Mouse (Mus musculus): ENCODE measurements around the gene Cpne4. TPM values are rescaled to one million over a fixed set of nuclear protein-coding genes. Genes with fewer than 3 reads are reported as not detected.

Gene Cpne4
- total and polyA plus RNA-seq, 2 experiments from 2014 or later, result 0.14 TPM; not detected in 1

DNA sequence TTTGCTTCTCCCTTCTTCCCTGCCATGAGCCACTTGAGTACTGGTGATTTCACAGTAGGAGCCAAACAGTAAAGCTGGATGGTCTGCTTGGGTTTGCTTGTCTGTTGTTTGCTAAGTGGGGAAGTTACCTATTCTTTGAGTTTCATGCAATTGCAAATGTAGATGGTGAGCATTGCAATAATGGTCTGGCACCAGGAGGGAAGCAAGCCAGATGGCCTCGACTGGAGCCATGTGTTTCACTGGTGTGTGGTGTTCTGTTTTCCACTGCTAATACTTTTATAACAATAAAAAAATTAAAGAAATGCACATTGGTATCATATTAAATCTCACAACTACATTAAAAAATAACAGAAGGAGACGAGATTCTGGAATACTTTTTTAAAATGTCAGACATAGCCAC lies 502.6 kb downstream of the Cpne4 start:
- no peak overlapping the region for H3K4me3 ChIP-seq (ENCODE audit: low read depth, low read length)
- 24% methylated on average over 2 of the region's 2 CpGs for WGBS

DNA sequence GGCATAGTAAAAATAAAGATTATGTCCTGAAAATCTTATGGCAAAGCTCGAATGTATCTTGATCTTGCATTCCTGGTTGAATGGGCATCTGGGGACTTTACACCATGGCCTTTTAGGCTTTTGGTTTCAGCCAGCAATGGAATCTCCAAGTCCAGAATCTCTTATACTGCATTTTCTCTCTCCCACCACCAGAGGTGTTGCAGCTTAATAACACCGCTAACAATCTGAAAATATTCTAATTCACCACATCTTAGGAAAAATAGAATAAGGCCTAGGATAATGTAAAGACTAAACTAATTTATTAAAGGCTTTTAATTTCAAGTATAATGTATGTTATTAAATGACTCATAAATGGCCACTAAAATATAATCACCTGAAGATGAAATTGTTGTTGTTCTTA lies 503.2 kb downstream of the Cpne4 start:
- WGBS, result 50% methylated on average over 2 of the region's 2 CpGs

More for the DNA sequence above, 502.6 kb downstream of the Cpne4 start:
- Histone ChIP-seq H3K4me1 (ENCODE audit: control insufficient read depth, insufficient read depth) (peaks cover 7% of the 10 kb centered on the region; the same call in 1 of the 2 replicates), H3K4me2 (ENCODE audit: low read depth, low read length) (no peak overlapping the region), H3K9ac (replicated peaks; ENCODE audit: low read depth, low read length) (no peak overlapping the region), H3K27ac (ENCODE audit: low read depth) (no peak overlapping the region), H3K27me3 (ENCODE audit: control insufficient read depth, insufficient read depth, low read length) (no peaks in the 10 kb centered on the region), H3K36me3 (replicated peaks; ENCODE audit: control insufficient read depth, insufficient read depth, low read length) (no peaks in the 10 kb centered on the region), H3K9me3 (replicated peaks; ENCODE audit: control insufficient read depth, low read length) (no peaks in the 10 kb centered on the region)
- no peak for TF ChIP-seq CTCF (IDR thresholded peaks at IDR 0.05; ENCODE audit: low read depth)
- no peak for TF ChIP-seq EP300 (IDR thresholded peaks at IDR 0.05; ENCODE audit: low read depth)
- ATAC-seq (ENCODE audit: insufficient read depth, low read depth) (no peak), DNase-seq (ENCODE audit: low spot score) (no peak)

GRCm38 (mm10) chr9:105053147-105053557 lies 506.1 kb downstream of the Cpne4 start, which contains the start of gene Mrpl3:
Gene Mrpl3, plus strand, starts transcription at chr9:105053239.
- DNase-seq (ENCODE audit: low spot score) (peak; percentile 54), ATAC-seq (ENCODE audit: insufficient read depth, low read depth) (peak; percentile 83)
- H3K4me2 ChIP-seq (ENCODE audit: low read depth, low read length), result peak within 1 kb of the TSS; percentile 80
- peak within 1 kb of the TSS; percentile 77 for H3K27ac ChIP-seq (ENCODE audit: low read depth)
- under 1% methylated on average over 31 of the region's 31 CpGs for WGBS
- TF ChIP-seq CTCF (IDR thresholded peaks at IDR 0.05; ENCODE audit: low read depth), result no peak
- TF ChIP-seq EP300 (IDR thresholded peaks at IDR 0.05; ENCODE audit: low read depth), result no peak
- peak within 1 kb of the TSS; percentile 96 for H3K9ac ChIP-seq (replicated peaks; ENCODE audit: low read depth, low read length)
- no peaks in the 10 kb centered on the region for H3K9me3 ChIP-seq (replicated peaks; ENCODE audit: control insufficient read depth, low read length)
- peaks cover 27% of the 10 kb centered on the region for H3K36me3 ChIP-seq (replicated peaks; ENCODE audit: control insufficient read depth, insufficient read depth, low read length)
- no peaks in the 10 kb centered on the region for H3K27me3 ChIP-seq (ENCODE audit: control insufficient read depth, insufficient read depth, low read length)
- H3K4me1 ChIP-seq (ENCODE audit: control insufficient read depth, insufficient read depth), result peaks cover 7% of the 10 kb centered on the region; the same call in 1 of the 2 replicates
- peak within 1 kb of the TSS; percentile 91 for H3K4me3 ChIP-seq (ENCODE audit: low read depth, low read length)

More for the DNA sequence above, 503.2 kb downstream of the Cpne4 start:
- no peaks in the 10 kb centered on the region for H3K9me3 ChIP-seq (replicated peaks; ENCODE audit: control insufficient read depth, low read length)
- no peaks in the 10 kb centered on the region for H3K27me3 ChIP-seq (ENCODE audit: control insufficient read depth, insufficient read depth, low read length)
- TF ChIP-seq CTCF (IDR thresholded peaks at IDR 0.05; ENCODE audit: low read depth) (no peak), EP300 (IDR thresholded peaks at IDR 0.05; ENCODE audit: low read depth) (no peak)
- no peak overlapping the region for H3K9ac ChIP-seq (replicated peaks; ENCODE audit: low read depth, low read length)
- ATAC-seq (ENCODE audit: insufficient read depth, low read depth), result no peak
- no peak for DNase-seq (ENCODE audit: low spot score)
- H3K4me2 ChIP-seq (ENCODE audit: low read depth, low read length), result no peak overlapping the region
- H3K4me3 ChIP-seq (ENCODE audit: low read depth, low read length), result no peak overlapping the region
- no peaks in the 10 kb centered on the region for H3K36me3 ChIP-seq (replicated peaks; ENCODE audit: control insufficient read depth, insufficient read depth, low read length)
- peaks cover 7% of the 10 kb centered on the region; the same call in 1 of the 2 replicates for H3K4me1 ChIP-seq (ENCODE audit: control insufficient read depth, insufficient read depth)
- no peak overlapping the region for H3K27ac ChIP-seq (ENCODE audit: low read depth)

- no peaks in the 10 kb centered on the region for H3K27me3 ChIP-seq (ENCODE audit: control insufficient read depth, insufficient read depth, low read length)
- peak overlapping the region; percentile 80 for H3K4me2 ChIP-seq (ENCODE audit: low read depth, low read length)
- peak overlapping the region; percentile 77 for H3K27ac ChIP-seq (ENCODE audit: low read depth)
- 36% methylated on average over 4 of the region's 4 CpGs for WGBS
- peaks cover 34% of the 10 kb centered on the region for H3K36me3 ChIP-seq (replicated peaks; ENCODE audit: control insufficient read depth, insufficient read depth, low read length)
- peaks cover 7% of the 10 kb centered on the region; the same call in 1 of the 2 replicates for H3K4me1 ChIP-seq (ENCODE audit: control insufficient read depth, insufficient read depth)
- H3K4me3 ChIP-seq (ENCODE audit: low read depth, low read length), result peak overlapping the region; percentile 91
- TF ChIP-seq EP300 (IDR thresholded peaks at IDR 0.05; ENCODE audit: low read depth) (no peak), CTCF (IDR thresholded peaks at IDR 0.05; ENCODE audit: low read depth) (no peak)
- peak; percentile 10 for DNase-seq (ENCODE audit: low spot score)
- no peaks in the 10 kb centered on the region for H3K9me3 ChIP-seq (replicated peaks; ENCODE audit: control insufficient read depth, low read length)
- ATAC-seq (ENCODE audit: insufficient read depth, low read depth), result no peak
- peak overlapping the region; percentile 96 for H3K9ac ChIP-seq (replicated peaks; ENCODE audit: low read depth, low read length)
These were observed 506.7 kb downstream of the Cpne4 start for GRCm38 (mm10) chr9:105053812-105054211.

DNA sequence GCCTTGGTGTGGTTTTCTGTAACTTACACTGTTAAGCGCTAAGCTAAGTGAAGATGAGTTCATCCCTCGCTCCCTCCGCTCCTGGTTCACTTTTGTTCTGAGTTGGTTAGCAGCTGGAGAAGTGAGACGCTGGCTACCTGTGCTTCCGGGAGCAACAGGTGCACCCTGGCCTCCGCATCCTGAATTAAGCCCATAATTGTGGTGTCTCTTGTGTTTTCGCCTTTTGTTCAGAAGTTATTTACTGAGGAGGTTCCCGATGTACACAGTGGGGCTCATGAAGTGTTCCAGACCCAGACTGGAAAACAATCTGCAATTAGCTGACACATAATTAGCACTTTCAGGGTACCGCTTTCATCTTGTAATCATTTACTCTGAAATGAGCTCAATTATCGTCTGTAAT lies 522.0 kb downstream of the Cpne4 start:
- H3K27ac ChIP-seq (ENCODE audit: low read depth), result no peak overlapping the region
- peaks cover 87% of the 10 kb centered on the region for H3K36me3 ChIP-seq (replicated peaks; ENCODE audit: control insufficient read depth, insufficient read depth, low read length)
- H3K9ac ChIP-seq (replicated peaks; ENCODE audit: low read depth, low read length), result no peak overlapping the region
- WGBS, result 94% methylated on average over 10 of the region's 10 CpGs
- no peak for TF ChIP-seq CTCF (IDR thresholded peaks at IDR 0.05; ENCODE audit: low read depth)
- TF ChIP-seq EP300 (IDR thresholded peaks at IDR 0.05; ENCODE audit: low read depth), result no peak
- DNase-seq (ENCODE audit: low spot score) (no peak), ATAC-seq (ENCODE audit: insufficient read depth, low read depth) (no peak)
- no peaks in the 10 kb centered on the region for H3K4me1 ChIP-seq (ENCODE audit: control insufficient read depth, insufficient read depth)
- no peak overlapping the region for H3K4me2 ChIP-seq (ENCODE audit: low read depth, low read length)
- no peaks in the 10 kb centered on the region for H3K27me3 ChIP-seq (ENCODE audit: control insufficient read depth, insufficient read depth, low read length)
- no peaks in the 10 kb centered on the region for H3K9me3 ChIP-seq (replicated peaks; ENCODE audit: control insufficient read depth, low read length)
- no peak overlapping the region for H3K4me3 ChIP-seq (ENCODE audit: low read depth, low read length)
